In the genomic region with DNA sequence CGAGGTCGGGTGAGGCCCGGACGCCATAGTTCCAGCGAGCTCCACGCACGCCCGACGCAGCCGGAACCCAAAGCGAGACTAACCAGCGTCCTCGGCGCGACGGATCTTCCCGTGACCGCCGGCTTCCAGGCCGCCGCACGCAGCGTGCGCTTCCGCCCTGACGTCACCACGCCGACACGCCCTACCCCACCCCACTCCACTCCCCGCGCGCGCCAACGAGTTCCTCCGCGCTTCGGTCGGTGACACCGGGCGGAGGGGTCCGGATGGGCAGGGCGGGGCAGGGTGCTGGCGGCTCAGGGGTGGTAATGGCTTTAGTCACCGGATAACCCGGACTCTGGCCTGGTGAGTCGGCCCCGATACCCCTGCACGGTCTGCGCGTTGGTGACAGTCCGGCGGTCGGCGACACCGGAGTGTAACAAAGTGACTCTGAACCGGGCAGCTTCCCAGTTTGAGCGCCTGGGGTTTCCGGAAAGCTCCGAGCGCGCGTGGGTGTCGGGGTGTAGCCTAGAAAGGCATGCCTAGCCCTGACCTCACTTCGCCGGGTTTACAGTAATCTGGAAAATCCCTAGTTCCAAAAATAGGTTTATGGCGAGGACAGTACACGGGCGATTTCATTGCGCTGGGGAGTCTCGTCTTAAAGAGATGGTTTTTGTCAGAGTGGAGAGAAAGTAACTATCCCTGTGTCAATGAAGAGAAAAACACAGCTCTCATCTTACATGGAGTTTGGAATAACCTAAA, we compare ENCODE assay signal across 8 mouse cellular contexts. TPM values are rescaled to one million over a fixed set of nuclear protein-coding genes. Genes with fewer than 3 reads are reported as not detected.
DNase-seq lines count a peak whose midpoint lies in the region; ATAC-seq and TF ChIP-seq lines count a peak whose summit lies in the region.

A gene (minus strand): TSS at position 148 of the 738 bp plus-strand sequence.

- peak within 1 kb of the TSS; percentile 100 for H3K9ac ChIP-seq in embryonic facial prominence, embryonic 15.5 days
- H3K9ac ChIP-seq in limb, embryonic 13.5 days, result peak within 1 kb of the TSS; percentile 99
- H3K9ac ChIP-seq in midbrain, embryonic 15.5 days, result peak within 1 kb of the TSS; percentile 98

- peak within 1 kb of the TSS; percentile 99 for H3K27ac ChIP-seq in bone marrow macrophage, adult 2 months (ENCODE audit: insufficient read depth, low read depth, low read length)
- peak within 1 kb of the TSS; percentile 99 for H3K27ac ChIP-seq in embryonic facial prominence, embryonic 15.5 days (replicated peaks)
- H3K27ac ChIP-seq in limb, embryonic 13.5 days, result peak within 1 kb of the TSS; percentile 100
- peak within 1 kb of the TSS; percentile 99 for H3K27ac ChIP-seq in midbrain, embryonic 15.5 days

- no peaks in the 10 kb centered on the region for H3K9me3 ChIP-seq in embryonic facial prominence, embryonic 15.5 days (replicated peaks)
- H3K9me3 ChIP-seq in limb, embryonic 13.5 days, result no peaks in the 10 kb centered on the region
- no peaks in the 10 kb centered on the region for H3K9me3 ChIP-seq in midbrain, embryonic 15.5 days

- H3K36me3 ChIP-seq in embryonic facial prominence, embryonic 15.5 days, result peaks cover 13% of the 10 kb centered on the region
- peaks cover 17% of the 10 kb centered on the region for H3K36me3 ChIP-seq in limb, embryonic 13.5 days
- 0 out of 2 replicates have a peak, but pooled peaks cover 9% of the 10 kb centered on the region for H3K36me3 ChIP-seq in midbrain, embryonic 15.5 days (replicated peaks)

- no peak for TF ChIP-seq POLR2A in bone marrow macrophage, adult 2 months (IDR thresholded peaks at IDR 0.05; ENCODE audit: borderline replicate concordance, low read depth, low read length)

- TF ChIP-seq CTCF in bone marrow macrophage, adult 2 months (IDR thresholded peaks at IDR 0.05; ENCODE audit: low read depth, low read length), result no peak

- under 1% methylated on average over 70 of the region's 70 CpGs for WGBS in embryonic facial prominence, embryonic 15.5 days
- WGBS in limb, embryonic 13.5 days, result under 1% methylated on average over 70 of the region's 70 CpGs
- under 1% methylated on average over 66 of the region's 70 CpGs for WGBS in midbrain, embryonic 15.5 days

- H3K27me3 ChIP-seq in embryonic facial prominence, embryonic 15.5 days, result no peaks in the 10 kb centered on the region
- H3K27me3 ChIP-seq in limb, embryonic 13.5 days, result no peaks in the 10 kb centered on the region
- no peaks in the 10 kb centered on the region for H3K27me3 ChIP-seq in midbrain, embryonic 15.5 days (replicated peaks)

- peaks cover 27% of the 10 kb centered on the region for H3K4me1 ChIP-seq in bone marrow macrophage, adult 2 months (ENCODE audit: control insufficient read depth, insufficient read depth, low read length)
- peaks cover 26% of the 10 kb centered on the region for H3K4me1 ChIP-seq in embryonic facial prominence, embryonic 15.5 days
- peaks cover 36% of the 10 kb centered on the region for H3K4me1 ChIP-seq in limb, embryonic 13.5 days
- H3K4me1 ChIP-seq in midbrain, embryonic 15.5 days, result peaks cover 42% of the 10 kb centered on the region

- DNase-seq in A20 (ENCODE audit: low read depth, low spot score), result peak; percentile 95
- peak; percentile 96 for DNase-seq in heart, adult 8-10 months (ENCODE audit: low spot score)
- DNase-seq in kidney, adult 9 months, result peak; percentile 95
- peak; percentile 95 to 98 for DNase-seq in spleen, adult 18-20 months

- ATAC-seq in embryonic facial prominence, embryonic 15.5 days (ENCODE audit: insufficient number of reproducible peaks, low FRiP score, low TSS enrichment, low read depth), result peak; percentile 96
- ATAC-seq in limb, embryonic 13.5 days (ENCODE audit: low FRiP score, low read depth), result peak; percentile 95
- peak; percentile 98 for ATAC-seq in midbrain, embryonic 15.5 days (replicated peaks)

- peak within 1 kb of the TSS; percentile 99 for H3K4me3 ChIP-seq in bone marrow macrophage, adult 2 months (ENCODE audit: insufficient read depth, low read length)
- H3K4me3 ChIP-seq in embryonic facial prominence, embryonic 15.5 days (replicated peaks), result peak within 1 kb of the TSS; percentile 98
- H3K4me3 ChIP-seq in limb, embryonic 13.5 days, result peak within 1 kb of the TSS; percentile 98
- H3K4me3 ChIP-seq in midbrain, embryonic 15.5 days, result peak within 1 kb of the TSS; percentile 94

- H3K4me2 ChIP-seq in embryonic facial prominence, embryonic 15.5 days (replicated peaks), result peak within 1 kb of the TSS; percentile 57
- H3K4me2 ChIP-seq in limb, embryonic 13.5 days (replicated peaks), result peak within 1 kb of the TSS; percentile 90
- peak within 1 kb of the TSS; percentile 65 for H3K4me2 ChIP-seq in midbrain, embryonic 15.5 days

RNA-seq across cellular contexts. Expression of the gene that starts here (rescaled TPM):
- 226 and 264 TPM in 2 replicates for polyA plus RNA-seq in bone marrow macrophage, adult 2 months (2012; ENCODE audit: insufficient read depth, insufficient read length, missing spikeins)
- 106 and 107 TPM in 2 replicates for polyA plus RNA-seq in embryonic facial prominence, embryonic 15.5 days (2015; fragmentation: Nextera tagmentation; extraction: Ambion mirVana)
- total RNA-seq in heart, adult 8-10 months (2022), result 10 to 100 TPM; 14.9 to 20.4 (median 16.9) TPM
- 118 and 120 TPM in 2 replicates for polyA plus RNA-seq in limb, embryonic 13.5 days (2015; fragmentation: Nextera tagmentation; extraction: Ambion mirVana)
- polyA plus RNA-seq in midbrain, embryonic 15.5 days (2015; fragmentation: Nextera tagmentation; extraction: Ambion mirVana), result 68.6 and 69.9 TPM in 2 replicates

Comparison
In these comparisons a context has a peak if more than half of its experiments do, and no peak if none do; other contexts are left out.
1. Peak in every context shown above with its lines: DNase-seq, ATAC-seq, H3K4me3 ChIP-seq and H3K27ac ChIP-seq.